Mouse (Mus musculus): ENCODE measurements around the gene Chchd5.

DNA sequence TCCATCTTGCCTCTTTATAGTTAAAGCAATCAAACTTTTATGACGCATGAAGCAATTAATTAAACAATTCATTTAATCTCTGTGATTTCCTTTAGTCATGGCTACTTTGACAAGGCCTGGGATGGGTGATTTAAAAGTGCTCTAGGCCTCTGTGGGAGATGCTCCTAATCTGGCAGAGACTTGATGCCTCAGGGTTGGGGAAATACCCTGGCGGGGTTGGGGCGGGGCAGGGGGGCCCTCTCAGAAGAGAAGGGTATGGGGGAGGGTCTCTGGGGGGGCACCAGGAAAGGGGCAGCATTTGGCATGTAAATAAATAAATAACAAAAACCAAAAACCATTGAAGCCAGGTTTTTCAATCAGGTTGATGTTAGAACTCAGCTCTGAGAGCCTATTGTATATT is 48.2 kb downstream of the Chchd5 start:
- TF ChIP-seq CTCF (IDR thresholded peaks at IDR 0.05; ENCODE audit: control insufficient read depth, insufficient read depth, insufficient replicate concordance, low read depth, low read length) = no peak
- TF ChIP-seq POLR2A (IDR thresholded peaks at IDR 0.05; ENCODE audit: control insufficient read depth, low read depth, low read length) = no peak
